Mouse (Mus musculus) adipose tissue, adult 10 weeks (tissue): ENCODE results near the gene Oprd1. TPM values are rescaled to one million over a fixed set of nuclear protein-coding genes. Genes with fewer than 3 reads are reported as not detected.

Source experiments
- polyA plus RNA-seq: library from polyadenylated mRNA; stranded (reverse); fragments of 350-450 nt; fragmentation: Illumina TruSeq; extraction: RNeasy Lipid Tissue Mini Kit (QIAGEN cat#74804); gene quantifications from one replicate; pipeline ENCODE4 v1.2.3, GENCODE M21; 2014; ENCODE audit warnings: low read depth, low replicate concordance

Gene Oprd1
- not detected for polyA plus RNA-seq

GRCm38 (mm10) chr4:132144080-132144841 is at the start of gene Oprd1:
Gene Oprd1, minus strand, starts transcription at chr4:132144486.

GRCm38 (mm10) chr4:132074933-132075769 is 69.1 kb downstream of the Oprd1 start, which contains the start of gene Epb41:
Gene Epb41, minus strand, starts transcription at chr4:132075321.

GRCm38 (mm10) chr4:132074077-132074932 is 70.0 kb downstream of the Oprd1 start, which contains the start of gene Gm10300:
Gene Gm10300, plus strand, starts transcription at chr4:132074697.

Other genes with a start within 250 kb of the Oprd1 start
- gene Tmem200b, start 222.7 kb downstream of the Oprd1 start, polyA plus RNA-seq = 5.1 TPM
- 0.42 TPM for gene Gm10300, start 69.8 kb downstream of the Oprd1 start, polyA plus RNA-seq
- gene Epb41, start 69.2 kb downstream of the Oprd1 start, polyA plus RNA-seq = 33.6 TPM
- gene Ythdf2, start 67.8 kb upstream of the Oprd1 start, polyA plus RNA-seq = 22.3 TPM
- gene Gmeb1, start 117.1 kb upstream of the Oprd1 start, polyA plus RNA-seq = 10.0 TPM
- gene Taf12, start 129.9 kb upstream of the Oprd1 start, polyA plus RNA-seq = 20.0 TPM
- 8.6 TPM for gene Rab42, start 158.9 kb upstream of the Oprd1 start, polyA plus RNA-seq
- gene Trnau1ap, start 185.1 kb upstream of the Oprd1 start, polyA plus RNA-seq = 54.9 TPM
- gene Rcc1, start 209.1 kb upstream of the Oprd1 start, polyA plus RNA-seq = 16.3 TPM